Mouse (Mus musculus) embryonic facial prominence, embryonic 10.5 days (tissue): ENCODE measurements around the gene Ccdc188. TPM values are rescaled to one million over a fixed set of nuclear protein-coding genes. Genes with fewer than 3 reads are reported as not detected.
"Not testable (repeated sequence)": the region's sequence is repeated elsewhere in the genome, so short reads cannot be mapped to it uniquely, and the experiment has no call there.

ENCODE experiments used
- DNase-seq: peaks from one replicate; pipeline ENCODE4 v3.0.0-alpha.2; 2017; ENCODE audit warnings: low spot score
- H3K27ac ChIP-seq: fragments of 300-500 bp; sonication (generic); replicated peaks from 2 replicates; pipeline ENCODE4 v1.5.1; 2016; ENCODE audit warnings: mild to moderate bottlenecking
- H3K27me3 ChIP-seq: fragments of 300-500 bp; sonication (generic); replicated peaks from 2 replicates; pipeline ENCODE4 v1.6.1; 2016; ENCODE audit warnings: low read depth, mild to moderate bottlenecking; ENCODE audit not compliant: poor library complexity, severe bottlenecking
- H3K36me3 ChIP-seq: fragments of 300-500 bp; sonication (generic); replicated peaks from 2 replicates; pipeline ENCODE4 v1.6.1; 2016; ENCODE audit warnings: mild to moderate bottlenecking, moderate library complexity
- H3K4me1 ChIP-seq: fragments of 300-500 bp; sonication (generic); 2 replicates; pipeline ENCODE4 v1.6.1; 2016
- H3K4me3 ChIP-seq: fragments of 300-500 bp; sonication (generic); 2 replicates; pipeline ENCODE4 v1.5.1; 2016; ENCODE audit warnings: mild to moderate bottlenecking, moderate library complexity
- H3K9me3 ChIP-seq: fragments of 300-500 bp; sonication (generic); 2 replicates; pipeline ENCODE4 v1.6.1; 2016; ENCODE audit warnings: mild to moderate bottlenecking
- WGBS: fragments of 180-500 bp; shearing (Covaris S2); methylation state at CpG from one replicate; pipeline ENCODE4 v1.1.7; 2016; 5-methylcytosine and 5-hydroxymethylcytosine counted together
- polyA plus RNA-seq: library from polyadenylated mRNA; unstranded; fragments of >200 nt; fragmentation: Nextera tagmentation; extraction: Ambion mirVana; gene quantifications from 2 replicates; pipeline ENCODE4 v1.2.1, GENCODE M21; 2016

Gene Ccdc188
- polyA plus RNA-seq, 1 experiment from 2014 or later: not detected

DNA sequence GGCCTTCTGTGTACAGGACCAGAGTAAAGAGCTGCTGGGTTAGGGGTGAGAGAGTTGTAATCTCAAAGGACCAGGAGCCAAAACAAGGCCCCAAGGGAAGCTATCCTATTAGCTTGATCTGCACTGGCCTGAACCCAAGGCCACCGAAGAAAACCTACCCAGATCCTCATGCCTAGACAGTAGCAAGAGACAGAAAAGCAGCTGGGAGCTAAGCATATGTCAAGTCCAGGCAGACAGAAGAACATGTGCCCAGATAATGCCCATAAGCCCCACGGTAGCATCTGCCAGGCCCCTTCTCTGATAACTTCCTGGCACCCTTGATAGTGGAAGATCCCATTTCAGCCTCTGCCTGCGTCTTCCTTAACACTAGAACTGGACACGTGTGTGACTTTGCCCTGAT is 30.9 kb upstream of the Ccdc188 start:
- Histone ChIP-seq H3K36me3 (no peaks in the 10 kb centered on the region), H3K4me3 (no peak overlapping the region), H3K27me3 (no peaks in the 10 kb centered on the region), H3K4me1 (no peaks in the 10 kb centered on the region), H3K9me3 (no peaks in the 10 kb centered on the region), H3K27ac (no peak overlapping the region)
- WGBS: 85% methylated on average over 4 of the region's 4 CpGs
- DNase-seq: no peak

DNA sequence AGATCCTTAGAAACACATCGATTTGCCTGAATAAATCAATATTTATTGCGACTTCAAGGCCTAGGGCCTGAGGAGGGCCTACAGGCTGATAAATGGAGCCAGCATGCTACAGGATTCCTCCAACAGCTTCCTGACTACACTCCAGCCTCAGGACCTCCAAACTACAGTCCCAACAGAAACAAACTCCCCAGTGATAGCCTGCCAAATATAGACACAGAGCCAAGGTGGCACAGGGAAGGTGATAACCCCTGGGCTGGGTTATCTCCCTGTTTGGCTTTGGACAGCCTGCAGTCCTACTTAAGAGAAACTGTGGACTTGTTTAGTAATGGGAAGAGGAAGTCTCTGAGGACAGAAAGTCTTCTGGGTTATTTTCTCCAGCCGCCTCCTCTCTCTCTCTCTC is 30.5 kb upstream of the Ccdc188 start:
- no peak overlapping the region for H3K27ac ChIP-seq
- no peak for DNase-seq
- no peaks in the 10 kb centered on the region for H3K36me3 ChIP-seq
- H3K27me3 ChIP-seq: no peaks in the 10 kb centered on the region
- H3K9me3 ChIP-seq: no peaks in the 10 kb centered on the region
- WGBS: 92% methylated on average over 3 of the region's 3 CpGs
- no peaks in the 10 kb centered on the region for H3K4me1 ChIP-seq
- H3K4me3 ChIP-seq: no peak overlapping the region

DNA sequence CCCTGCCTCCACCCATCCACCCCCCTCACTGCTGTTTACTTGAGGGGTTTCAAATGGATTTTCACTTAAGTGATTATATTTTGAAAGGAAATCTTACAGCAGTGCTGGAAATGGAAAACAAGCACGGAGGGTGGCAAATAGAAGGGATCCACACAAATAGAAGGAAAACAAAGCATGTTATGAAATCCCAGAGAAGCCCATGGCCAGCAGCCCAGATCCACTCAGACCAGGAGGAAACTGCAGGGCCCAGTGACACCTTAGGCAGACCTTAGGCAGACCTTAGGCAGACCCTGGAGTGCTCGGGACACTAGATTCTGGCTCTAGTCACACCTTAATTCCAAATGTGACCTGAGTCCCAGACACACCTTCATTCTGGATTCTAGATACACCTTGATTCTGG is 26.7 kb upstream of the Ccdc188 start:
- WGBS: 84% methylated on average over 2 of the region's 2 CpGs
- Histone ChIP-seq H3K27me3 (no peaks in the 10 kb centered on the region), H3K27ac (no peak overlapping the region), H3K9me3 (no peaks in the 10 kb centered on the region), H3K4me3 (no peak overlapping the region), H3K36me3 (no peaks in the 10 kb centered on the region), H3K4me1 (peaks cover 9% of the 10 kb centered on the region)
- DNase-seq: no peak

DNA sequence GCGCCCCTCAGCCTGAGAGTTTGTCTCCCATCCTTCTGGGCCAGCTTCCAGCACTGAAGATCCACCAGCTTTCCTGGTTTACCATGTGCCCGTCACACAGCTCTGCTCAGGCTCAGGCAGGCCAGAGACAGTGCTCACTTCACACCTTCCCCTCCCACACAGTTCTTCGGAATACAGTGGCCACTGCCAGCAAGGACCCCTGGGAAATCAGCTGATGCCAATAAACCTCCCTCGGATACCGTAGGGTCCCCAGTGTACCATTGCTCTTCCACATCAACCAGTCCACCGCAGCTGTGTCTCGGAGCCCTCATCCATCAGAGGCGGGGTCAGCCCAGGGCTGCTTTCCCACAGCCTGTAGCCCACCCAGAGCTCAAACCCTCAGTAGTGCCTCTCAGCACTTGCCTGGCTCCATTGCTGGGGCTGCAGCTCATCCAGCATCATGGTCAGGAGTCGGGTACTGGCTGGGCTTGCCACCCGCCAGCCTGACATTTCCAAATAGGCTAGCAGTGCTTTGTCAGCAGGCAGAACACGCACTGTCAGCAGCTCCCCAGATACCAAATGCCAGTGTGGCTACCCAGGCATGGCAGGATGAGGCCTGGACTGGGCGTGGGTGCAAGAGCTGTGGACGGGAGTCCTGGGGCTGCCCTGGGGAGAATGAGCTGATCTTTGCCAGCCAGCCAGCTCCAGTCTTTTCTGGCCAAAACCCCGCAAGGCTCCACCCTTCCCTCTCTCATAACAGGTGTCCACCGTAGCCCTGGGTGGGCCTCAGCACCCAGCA is 23.3 kb upstream of the Ccdc188 start:
- DNase-seq: no peak
- H3K27ac ChIP-seq: no peak overlapping the region
- H3K4me1 ChIP-seq: peaks cover 17% of the 10 kb centered on the region
- no peaks in the 10 kb centered on the region; the same call in 1 of the 2 replicates for H3K27me3 ChIP-seq
- no peaks in the 10 kb centered on the region for H3K9me3 ChIP-seq
- H3K36me3 ChIP-seq: no peaks in the 10 kb centered on the region
- 80% methylated on average over 15 of the region's 15 CpGs for WGBS
- no peak overlapping the region for H3K4me3 ChIP-seq

DNA sequence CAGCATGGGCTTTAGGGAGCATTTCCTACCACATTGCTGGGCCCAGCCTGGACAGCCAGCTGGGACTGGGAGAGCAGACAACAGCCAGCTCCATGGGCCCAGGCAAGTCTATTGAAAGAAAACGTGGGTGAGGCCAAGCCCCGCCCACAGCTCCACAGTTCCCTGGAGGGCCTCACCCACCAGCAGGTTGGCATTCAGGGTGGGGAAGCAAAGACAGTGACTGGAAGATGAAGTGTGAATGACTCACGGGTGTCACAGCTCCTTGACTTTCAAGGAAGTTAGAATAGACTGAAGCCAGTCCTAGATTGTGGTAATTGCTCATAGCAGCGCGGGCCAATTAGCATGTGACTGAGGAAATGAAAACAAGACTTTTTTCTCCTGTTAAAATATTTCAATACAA is 22.6 kb upstream of the Ccdc188 start:
- no peaks in the 10 kb centered on the region for H3K9me3 ChIP-seq
- H3K36me3 ChIP-seq: no peaks in the 10 kb centered on the region
- no peak for DNase-seq
- WGBS: 61% methylated on average over 5 of the region's 5 CpGs
- no peaks in the 10 kb centered on the region; the same call in 1 of the 2 replicates for H3K27me3 ChIP-seq
- H3K4me3 ChIP-seq: no peak overlapping the region
- H3K27ac ChIP-seq: no peak overlapping the region
- H3K4me1 ChIP-seq: peaks cover 23% of the 10 kb centered on the region

DNA sequence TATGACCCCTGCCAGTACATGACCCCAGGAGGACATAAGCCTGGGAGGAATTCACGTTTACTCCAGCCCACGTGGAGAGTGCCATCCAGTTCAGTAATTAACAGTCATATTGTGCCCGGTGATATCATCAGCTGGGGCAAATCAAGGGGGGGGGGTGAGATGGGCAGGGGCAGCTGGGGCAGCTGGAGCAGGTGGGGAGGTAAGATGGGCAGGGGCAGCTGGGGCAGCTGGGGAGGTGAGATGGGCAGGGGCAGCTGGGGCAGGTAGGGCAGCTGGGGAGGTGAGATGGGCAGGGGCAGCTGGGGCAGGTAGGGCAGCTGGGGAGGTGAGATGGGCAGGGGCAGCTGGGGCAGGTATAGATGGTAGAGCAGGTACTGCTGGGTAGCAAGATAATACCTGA is 22.1 kb upstream of the Ccdc188 start:
- not testable (repeated sequence) for H3K27me3 ChIP-seq, H3K4me3 ChIP-seq, H3K9me3 ChIP-seq, H3K36me3 ChIP-seq, H3K27ac ChIP-seq, DNase-seq
- H3K4me1 ChIP-seq: peaks cover 24% of the 10 kb centered on the region
- WGBS: 61% methylated on average over 3 of the region's 3 CpGs

DNA sequence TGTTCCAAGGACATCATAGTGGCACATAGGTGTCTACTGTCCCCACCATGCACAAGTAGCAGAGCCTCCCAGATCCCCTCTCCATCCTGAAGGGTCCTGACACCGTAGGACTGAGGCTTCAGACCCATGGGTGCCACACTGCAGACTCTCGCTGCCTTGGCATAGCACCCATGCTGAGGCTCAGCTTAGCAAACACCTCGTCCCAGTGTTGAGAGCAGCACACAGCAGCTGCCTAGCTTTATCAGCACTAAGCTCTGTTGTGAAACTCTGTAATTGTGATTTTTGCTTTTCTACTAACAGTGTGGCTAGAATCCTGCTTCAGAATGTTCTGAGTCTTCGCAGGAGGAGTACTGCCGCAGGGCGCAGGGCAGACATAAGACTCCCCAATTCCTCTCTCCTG is 19.8 kb upstream of the Ccdc188 start:
- H3K27ac ChIP-seq: no peak overlapping the region
- H3K9me3 ChIP-seq: no peaks in the 10 kb centered on the region
- H3K4me3 ChIP-seq: no peak overlapping the region
- peaks cover 37% of the 10 kb centered on the region for H3K4me1 ChIP-seq
- H3K27me3 ChIP-seq: no peaks in the 10 kb centered on the region; the same call in 1 of the 2 replicates
- DNase-seq: no peak
- WGBS: 79% methylated on average over 6 of the region's 6 CpGs
- no peaks in the 10 kb centered on the region for H3K36me3 ChIP-seq

DNA sequence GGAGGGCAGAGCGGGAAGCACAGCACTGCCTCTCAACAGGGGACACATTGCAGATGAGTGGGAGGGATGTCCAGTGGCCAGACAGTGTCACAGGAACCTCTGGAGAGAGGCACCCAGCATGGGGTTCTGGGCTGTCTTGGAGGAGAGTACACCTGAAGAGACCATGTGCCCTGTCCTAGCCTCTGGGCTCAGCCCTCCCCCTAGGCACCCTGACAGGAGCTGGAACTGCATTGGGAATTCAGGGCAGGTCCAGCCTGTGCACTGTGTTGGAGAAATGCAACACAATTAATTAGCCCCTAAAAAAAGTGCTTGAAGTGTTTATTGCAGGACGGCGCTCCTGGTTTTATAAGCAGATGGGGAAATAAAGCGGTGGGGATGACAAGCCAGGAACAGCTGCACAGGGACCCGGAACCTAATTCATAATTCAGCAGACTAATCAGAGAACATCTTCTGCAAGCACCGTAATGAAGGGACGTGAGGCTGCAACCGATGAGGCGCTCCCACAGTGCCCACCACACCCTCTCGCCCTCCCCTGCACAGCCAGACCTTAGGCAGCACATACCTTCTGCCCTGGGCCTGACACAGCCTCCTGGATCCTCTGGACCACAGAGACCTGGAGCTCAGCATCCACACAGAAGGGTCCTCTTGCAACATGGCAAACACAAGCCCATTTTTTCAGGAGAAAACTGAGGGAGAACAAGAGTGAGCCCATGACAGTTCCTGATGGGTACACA is 19.1 kb upstream of the Ccdc188 start:
- no peak for DNase-seq
- H3K4me3 ChIP-seq: no peak overlapping the region
- 81% methylated on average over 10 of the region's 10 CpGs for WGBS
- H3K36me3 ChIP-seq: no peaks in the 10 kb centered on the region
- H3K27ac ChIP-seq: no peak overlapping the region
- no peaks in the 10 kb centered on the region; the same call in 1 of the 2 replicates for H3K27me3 ChIP-seq
- H3K9me3 ChIP-seq: no peaks in the 10 kb centered on the region
- peaks cover 40% of the 10 kb centered on the region for H3K4me1 ChIP-seq

DNA sequence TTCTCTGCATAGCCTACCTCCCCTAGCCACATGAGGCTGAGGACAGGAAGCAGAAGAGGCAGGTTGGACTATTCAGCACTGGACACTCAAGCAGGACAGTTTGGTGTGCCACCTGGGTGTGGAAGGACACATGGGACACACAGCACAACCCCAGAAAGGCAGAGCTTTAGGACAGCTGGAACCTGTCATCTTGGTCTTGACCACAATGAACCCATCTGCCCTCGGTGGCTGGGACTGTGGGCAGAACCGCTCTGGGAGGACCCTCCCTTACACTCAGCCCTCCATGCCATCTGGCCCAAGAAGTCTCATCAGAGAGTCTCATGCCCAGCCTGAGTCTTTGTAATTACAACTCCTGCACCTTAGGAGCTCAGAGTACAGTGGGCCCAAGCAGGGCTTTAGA is 17.6 kb upstream of the Ccdc188 start:
- WGBS: 82% methylated on average over 2 of the region's 2 CpGs
- Histone ChIP-seq H3K4me3 (no peak overlapping the region), H3K36me3 (no peaks in the 10 kb centered on the region), H3K9me3 (no peaks in the 10 kb centered on the region), H3K27me3 (no peaks in the 10 kb centered on the region; the same call in 1 of the 2 replicates), H3K27ac (peak overlapping the region; percentile 44), H3K4me1 (peaks cover 39% of the 10 kb centered on the region)
- DNase-seq: no peak

DNA sequence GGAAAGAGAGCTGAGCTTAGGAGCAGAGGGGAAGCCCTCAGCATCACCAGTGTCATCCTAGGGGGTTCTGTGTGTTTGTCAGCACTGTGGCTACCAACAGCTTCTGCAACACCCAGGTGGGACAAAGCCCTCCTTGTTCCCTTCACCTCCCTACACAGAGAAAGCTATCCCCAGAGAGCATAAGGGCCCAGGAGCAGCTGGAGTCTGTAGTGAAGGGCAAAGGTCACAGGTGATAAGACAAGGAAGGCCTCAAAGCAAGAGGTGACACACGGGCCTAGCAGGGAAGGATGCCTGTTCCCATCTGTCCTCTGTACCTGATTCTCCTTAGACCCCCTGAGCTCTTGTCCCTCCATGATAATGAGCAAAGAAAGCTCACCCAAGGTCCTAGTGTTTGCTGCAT is 16.1 kb upstream of the Ccdc188 start:
- H3K27me3 ChIP-seq: no peaks in the 10 kb centered on the region; the same call in 1 of the 2 replicates
- WGBS: 42% methylated on average over 1 of the region's 1 CpGs
- no peak overlapping the region for H3K27ac ChIP-seq
- no peaks in the 10 kb centered on the region for H3K9me3 ChIP-seq
- H3K4me3 ChIP-seq: no peak overlapping the region
- DNase-seq: no peak
- no peaks in the 10 kb centered on the region for H3K36me3 ChIP-seq
- peaks cover 43% of the 10 kb centered on the region for H3K4me1 ChIP-seq

DNA sequence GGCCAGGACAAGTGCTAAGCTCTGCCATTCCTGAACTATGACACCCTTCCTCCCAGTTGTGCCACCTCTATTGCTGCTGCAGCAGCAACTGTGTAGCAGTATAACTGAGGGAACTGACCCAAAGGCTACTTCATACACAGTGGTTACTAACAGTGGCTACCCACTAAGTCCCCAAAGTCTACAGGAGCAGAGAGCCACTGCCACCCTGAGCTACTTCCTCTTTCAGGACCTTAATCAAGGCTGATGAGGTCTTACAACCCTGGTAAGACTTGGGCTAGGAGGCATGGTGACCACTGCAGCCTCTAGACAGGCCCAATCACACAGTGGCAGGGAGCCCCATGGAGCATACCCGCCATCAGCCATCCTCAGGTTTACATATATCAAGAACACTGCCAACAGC is 15.6 kb upstream of the Ccdc188 start:
- Histone ChIP-seq H3K4me1 (peaks cover 43% of the 10 kb centered on the region), H3K4me3 (no peak overlapping the region), H3K9me3 (no peaks in the 10 kb centered on the region), H3K27me3 (no peaks in the 10 kb centered on the region), H3K36me3 (no peaks in the 10 kb centered on the region), H3K27ac (no peak overlapping the region)
- 97% methylated on average over 1 of the region's 1 CpGs for WGBS
- no peak for DNase-seq

DNA sequence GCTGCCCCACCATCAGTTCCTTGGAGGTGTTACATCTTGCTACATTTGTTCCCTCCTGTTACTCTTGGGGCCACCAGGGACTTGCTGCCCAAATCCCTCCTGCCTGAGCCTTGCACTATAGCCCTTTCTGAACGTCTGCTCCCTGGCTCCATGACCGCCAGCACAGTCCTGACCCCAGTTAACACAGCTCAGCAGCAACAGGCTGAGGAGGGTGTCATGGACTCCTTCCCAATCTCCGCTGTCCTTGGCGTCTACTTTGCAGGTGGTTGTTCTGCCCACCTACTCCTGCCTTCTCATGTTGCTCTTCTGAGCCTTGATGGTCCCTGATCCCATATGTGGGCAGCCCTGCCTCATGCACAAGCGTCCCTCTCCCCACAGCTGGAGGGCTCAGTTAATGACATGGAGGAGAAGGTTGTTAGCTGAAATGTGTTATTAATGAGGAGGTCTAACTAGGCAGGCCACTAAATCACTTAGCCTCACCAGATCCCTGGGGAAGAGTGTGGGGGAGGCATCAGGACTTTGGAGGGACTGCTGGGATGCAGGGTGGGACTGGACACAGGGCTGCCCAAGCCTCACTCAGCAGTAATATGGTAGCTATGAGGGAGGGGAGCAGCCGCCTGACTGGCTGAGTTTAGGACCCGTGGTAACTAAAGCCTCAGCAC is 14.1 kb upstream of the Ccdc188 start:
- DNase-seq: no peak
- Histone ChIP-seq H3K27ac (no peak overlapping the region), H3K4me1 (peaks cover 43% of the 10 kb centered on the region), H3K27me3 (no peaks in the 10 kb centered on the region), H3K4me3 (no peak overlapping the region), H3K9me3 (no peaks in the 10 kb centered on the region), H3K36me3 (no peaks in the 10 kb centered on the region)
- 59% methylated on average over 7 of the region's 7 CpGs for WGBS
